Mouse (Mus musculus) neural tube, embryonic 13.5 days (tissue): ENCODE measurements at regions not wholly inside any gene's neighbourhood (a gene's known extent, or its start where the extent isn't known, plus 50 kb on each side); places are given as distances from the start of the nearest gene placed in this dataset.

Experiments used
- ATAC-seq: fragments of 200-750 bp; cut with Nextera tagmentation; 2 replicates; pipeline ENCODE4 v1.8.0; 2017; ENCODE audit warnings: low read depth, mild to moderate bottlenecking, moderate TSS enrichment, moderate library complexity
- H3K27ac ChIP-seq: fragments of 300-500 bp; sonication (generic); replicated peaks from 2 replicates; pipeline ENCODE4 v1.5.1; 2015; ENCODE audit warnings: moderate library complexity, mild to moderate bottlenecking, inconsistent platforms
- H3K27me3 ChIP-seq: fragments of 300-500 bp; sonication (generic); 2 replicates; pipeline ENCODE4 v1.6.1; 2015; ENCODE audit warnings: mild to moderate bottlenecking, inconsistent platforms
- H3K36me3 ChIP-seq: fragments of 300-500 bp; sonication (generic); 2 replicates; pipeline ENCODE4 v1.6.1; 2015; ENCODE audit warnings: mild to moderate bottlenecking, inconsistent platforms
- H3K4me1 ChIP-seq: fragments of 300-500 bp; sonication (generic); replicated peaks from 2 replicates; pipeline ENCODE4 v1.6.1; 2015; ENCODE audit warnings: inconsistent platforms
- H3K4me2 ChIP-seq: fragments of 300-500 bp; sonication (generic); 2 replicates; pipeline ENCODE4 v1.6.1; 2015; ENCODE audit warnings: inconsistent platforms, mild to moderate bottlenecking, moderate library complexity
- H3K4me3 ChIP-seq: fragments of 300-500 bp; sonication (generic); 2 replicates; pipeline ENCODE4 v1.5.1; 2015; ENCODE audit warnings: mild to moderate bottlenecking, inconsistent platforms
- H3K9ac ChIP-seq: fragments of 300-500 bp; sonication (generic); 2 replicates; pipeline ENCODE4 v1.6.1; 2015; ENCODE audit warnings: moderate library complexity, mild to moderate bottlenecking, inconsistent platforms
- H3K9me3 ChIP-seq: fragments of 300-500 bp; sonication (generic); 2 replicates; pipeline ENCODE4 v1.6.1; 2016; ENCODE audit warnings: inconsistent platforms
- WGBS: fragments of 180-500 bp; shearing (Covaris S2); methylation state at CpG from one replicate; pipeline ENCODE4 v1.1.7; 2015; 5-methylcytosine and 5-hydroxymethylcytosine counted together

DNA sequence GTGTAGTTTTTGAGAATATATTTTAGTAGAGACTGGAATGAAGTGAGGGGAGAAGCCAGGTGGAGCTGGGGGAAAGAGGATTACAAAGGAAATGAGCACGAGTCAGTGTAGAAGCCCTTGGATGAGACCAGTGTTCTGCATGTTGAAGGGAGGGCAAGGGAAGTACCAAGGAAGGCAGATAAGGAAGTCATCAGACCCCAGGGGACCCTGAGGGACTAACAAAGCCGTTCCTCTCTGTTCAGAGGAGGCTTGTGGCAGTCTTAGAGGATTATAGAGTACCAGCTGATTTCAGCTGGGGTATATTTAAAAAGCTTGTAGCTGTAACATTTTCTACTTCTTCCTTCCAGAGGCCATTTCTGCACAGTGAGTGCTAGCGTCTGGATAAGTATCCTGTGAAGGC, 56.7 kb upstream of the Igsf9b start:
- 42% methylated on average over 3 of the region's 3 CpGs for WGBS

DNA sequence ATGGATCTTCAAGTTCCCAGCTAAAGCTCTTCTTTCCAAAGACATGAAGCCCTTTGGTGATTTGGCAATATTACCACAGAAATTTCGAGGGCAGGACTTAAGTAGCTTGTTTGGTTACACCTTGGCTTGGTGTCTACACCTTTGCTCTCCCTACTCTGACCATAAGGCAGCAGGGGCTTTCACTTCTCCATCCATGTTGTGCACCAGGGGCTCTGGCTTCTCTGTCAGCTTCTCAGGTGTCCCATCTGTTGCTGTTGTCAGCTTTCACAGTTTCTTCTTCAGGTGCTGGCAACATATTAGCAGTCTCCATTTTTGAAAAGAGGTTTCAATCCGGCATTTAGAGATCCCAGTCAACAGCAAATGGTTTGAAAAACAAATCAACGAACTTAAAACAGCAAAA, 58.1 kb upstream of the Igsf9b start:
- no peaks in the 10 kb centered on the region for H3K4me1 ChIP-seq
- H3K4me2 ChIP-seq: no peak overlapping the region
- 75% methylated on average over 3 of the region's 3 CpGs for WGBS
- H3K27me3 ChIP-seq: no peaks in the 10 kb centered on the region
- H3K4me3 ChIP-seq: no peak overlapping the region
- no peak overlapping the region for H3K9ac ChIP-seq
- no peak overlapping the region for H3K27ac ChIP-seq
- no peak for ATAC-seq
- no peaks in the 10 kb centered on the region for H3K9me3 ChIP-seq
- H3K36me3 ChIP-seq: no peaks in the 10 kb centered on the region

More for the DNA sequence above, 56.7 kb upstream of the Igsf9b start:
- Histone ChIP-seq H3K4me3 (no peak overlapping the region), H3K27me3 (no peaks in the 10 kb centered on the region), H3K4me2 (no peak overlapping the region), H3K36me3 (no peaks in the 10 kb centered on the region), H3K9ac (no peak overlapping the region), H3K9me3 (no peaks in the 10 kb centered on the region), H3K27ac (no peak overlapping the region), H3K4me1 (no peaks in the 10 kb centered on the region)
- ATAC-seq: no peak

DNA sequence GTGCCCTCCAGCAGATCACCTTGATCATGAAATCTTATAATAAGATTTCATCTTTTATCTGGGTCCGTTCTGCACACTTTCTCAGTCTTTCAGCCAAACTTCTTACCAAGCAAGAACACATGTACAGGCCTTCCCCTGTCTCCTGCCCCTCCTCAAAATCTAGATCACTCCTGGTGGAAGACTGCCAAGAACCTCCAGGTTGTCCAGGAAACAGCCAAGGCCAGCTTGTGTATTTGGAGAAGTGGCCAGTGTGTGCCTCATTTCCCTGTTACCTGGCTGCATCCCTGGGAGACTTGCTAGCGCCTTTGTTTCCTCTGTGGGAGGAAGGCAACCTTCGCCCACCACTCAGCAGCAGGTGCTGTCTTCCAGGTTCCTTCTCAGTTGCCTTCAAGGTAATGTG, 58.5 kb upstream of the Igsf9b start:
- H3K27me3 ChIP-seq: no peaks in the 10 kb centered on the region
- no peaks in the 10 kb centered on the region for H3K4me1 ChIP-seq
- no peak overlapping the region for H3K9ac ChIP-seq
- H3K36me3 ChIP-seq: no peaks in the 10 kb centered on the region
- no peak for ATAC-seq
- 91% methylated on average over 3 of the region's 3 CpGs for WGBS
- H3K9me3 ChIP-seq: no peaks in the 10 kb centered on the region
- H3K4me2 ChIP-seq: no peak overlapping the region
- H3K4me3 ChIP-seq: no peak overlapping the region
- no peak overlapping the region for H3K27ac ChIP-seq

DNA sequence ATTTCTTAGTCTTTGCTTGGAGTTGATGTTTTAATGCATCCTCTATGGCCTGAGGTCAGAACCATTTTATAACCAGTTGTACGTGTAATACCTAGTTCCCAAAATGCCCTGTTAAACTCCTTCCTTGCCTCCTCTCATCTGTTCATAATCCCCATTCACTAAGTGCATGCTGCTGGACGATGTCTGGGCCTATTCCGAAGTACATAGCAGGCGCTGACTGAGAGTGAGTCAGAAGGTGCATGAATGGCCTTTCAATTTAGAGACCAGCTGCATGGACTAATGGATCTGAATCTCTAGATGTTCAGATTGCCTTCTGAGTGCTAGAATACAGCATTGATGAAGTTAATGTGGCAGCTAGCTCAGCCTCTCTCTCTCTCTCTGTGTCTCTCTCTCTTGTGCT, 66.3 kb upstream of the Igsf9b start:
- Histone ChIP-seq H3K4me1 (no peaks in the 10 kb centered on the region), H3K9me3 (no peaks in the 10 kb centered on the region), H3K36me3 (no peaks in the 10 kb centered on the region), H3K4me2 (no peak overlapping the region), H3K9ac (no peak overlapping the region), H3K27ac (no peak overlapping the region), H3K4me3 (no peak overlapping the region), H3K27me3 (no peaks in the 10 kb centered on the region)
- no peak for ATAC-seq
- 48% methylated on average over 4 of the region's 4 CpGs for WGBS

DNA sequence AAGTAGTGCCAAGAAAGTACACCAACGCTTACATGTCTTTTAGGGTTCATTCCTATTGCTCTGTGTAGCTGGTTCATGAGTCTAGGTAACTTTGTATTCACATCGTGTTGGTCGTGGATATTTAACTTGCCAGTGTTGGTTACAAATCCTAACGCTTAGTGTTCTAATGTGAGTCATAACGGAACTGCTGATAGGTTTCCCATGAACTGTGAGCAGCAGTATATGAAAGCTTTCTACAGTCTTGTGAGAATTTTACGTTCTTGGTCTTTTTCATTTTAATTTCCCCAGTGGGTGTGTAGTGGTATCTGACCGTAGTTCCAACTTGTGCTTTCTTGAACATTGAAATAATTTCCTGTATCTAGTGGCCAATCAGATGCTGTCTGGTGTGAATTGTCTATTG, 71.5 kb upstream of the Igsf9b start:
- no peak for ATAC-seq
- H3K9ac ChIP-seq: no peak overlapping the region
- no peaks in the 10 kb centered on the region for H3K36me3 ChIP-seq
- no peak overlapping the region for H3K4me2 ChIP-seq
- no peak overlapping the region for H3K27ac ChIP-seq
- WGBS: 90% methylated on average over 7 of the region's 7 CpGs
- no peaks in the 10 kb centered on the region for H3K4me1 ChIP-seq
- H3K9me3 ChIP-seq: no peaks in the 10 kb centered on the region
- no peaks in the 10 kb centered on the region for H3K27me3 ChIP-seq
- no peak overlapping the region for H3K4me3 ChIP-seq

DNA sequence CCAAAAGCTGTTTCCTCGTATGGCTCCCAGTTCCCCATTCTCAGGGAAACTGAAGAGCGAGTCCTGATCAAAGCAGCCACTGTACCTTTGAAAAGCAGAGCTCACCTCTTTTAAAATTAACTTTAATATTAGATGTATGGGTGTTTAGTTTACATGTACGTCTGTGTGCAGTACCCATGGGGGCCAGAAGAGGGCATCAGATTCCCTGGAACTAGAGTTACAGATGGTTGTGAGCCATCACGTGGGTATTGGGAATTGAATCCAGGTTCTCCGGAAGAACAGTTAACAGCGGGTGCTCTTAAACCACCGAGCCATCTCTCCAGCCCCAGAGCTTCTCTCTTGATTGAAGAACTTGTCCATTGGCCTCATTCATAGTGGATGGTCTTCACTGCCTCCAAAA, 66.0 kb upstream of the Jam3 start:
- Histone ChIP-seq H3K27ac (no peak overlapping the region), H3K4me2 (no peak overlapping the region), H3K27me3 (no peaks in the 10 kb centered on the region), H3K36me3 (no peaks in the 10 kb centered on the region), H3K9me3 (no peaks in the 10 kb centered on the region), H3K4me1 (no peaks in the 10 kb centered on the region), H3K9ac (no peak overlapping the region), H3K4me3 (no peak overlapping the region)
- WGBS: 84% methylated on average over 7 of the region's 7 CpGs
- no peak for ATAC-seq

DNA sequence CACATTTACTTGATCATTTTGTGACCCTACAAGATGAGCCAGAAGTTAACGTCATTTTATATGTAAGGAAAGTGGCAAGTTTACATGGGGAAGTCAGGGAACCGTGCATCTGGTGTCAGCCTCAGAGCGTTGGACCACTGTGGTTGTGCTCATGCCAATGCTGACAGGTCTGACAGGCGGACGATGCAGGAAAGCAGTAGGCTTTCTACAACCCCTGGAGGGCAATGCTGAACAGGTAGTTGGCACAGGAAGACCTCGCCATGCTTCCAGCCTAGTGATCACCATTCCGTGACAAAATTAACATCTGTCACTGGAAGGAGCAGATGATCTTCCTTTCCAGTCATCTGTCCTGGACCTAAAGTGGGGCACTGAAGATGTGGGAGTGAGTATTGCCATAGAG, 60.8 kb upstream of the Jam3 start:
- no peak overlapping the region for H3K4me3 ChIP-seq
- no peak overlapping the region for H3K4me2 ChIP-seq
- H3K9me3 ChIP-seq: no peaks in the 10 kb centered on the region
- WGBS: 91% methylated on average over 7 of the region's 7 CpGs
- no peaks in the 10 kb centered on the region for H3K36me3 ChIP-seq
- H3K4me1 ChIP-seq: no peaks in the 10 kb centered on the region
- ATAC-seq: no peak
- H3K27me3 ChIP-seq: peaks cover 2% of the 10 kb centered on the region; the same call in 1 of the 2 replicates
- H3K9ac ChIP-seq: no peak overlapping the region
- H3K27ac ChIP-seq: no peak overlapping the region

DNA sequence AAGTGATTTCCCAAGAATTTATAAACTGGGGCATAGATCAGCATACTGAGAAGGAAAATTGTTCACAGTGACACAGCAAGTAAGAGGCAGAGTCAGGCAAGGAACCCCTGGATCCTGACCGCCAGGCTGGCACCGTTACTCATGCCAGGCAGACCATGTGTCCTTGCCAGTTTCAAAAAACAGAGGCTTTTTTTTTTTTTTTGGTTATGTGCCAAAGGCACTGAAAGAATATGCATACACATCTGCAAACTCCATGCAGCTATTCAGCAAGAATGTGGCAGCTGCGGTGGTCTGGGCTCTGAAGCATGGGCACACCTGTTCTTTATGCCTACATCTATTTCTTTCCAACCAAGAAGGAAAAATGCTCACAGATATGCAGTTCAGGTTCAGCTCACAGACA, 58.8 kb upstream of the Jam3 start:
- ATAC-seq: no peak
- H3K27me3 ChIP-seq: peaks cover 15% of the 10 kb centered on the region; the same call in 1 of the 2 replicates
- H3K4me3 ChIP-seq: no peak overlapping the region
- H3K36me3 ChIP-seq: no peaks in the 10 kb centered on the region
- H3K4me2 ChIP-seq: no peak overlapping the region
- no peak overlapping the region for H3K9ac ChIP-seq
- no peaks in the 10 kb centered on the region for H3K4me1 ChIP-seq
- H3K27ac ChIP-seq: no peak overlapping the region
- 66% methylated on average over 3 of the region's 3 CpGs for WGBS
- no peaks in the 10 kb centered on the region for H3K9me3 ChIP-seq

DNA sequence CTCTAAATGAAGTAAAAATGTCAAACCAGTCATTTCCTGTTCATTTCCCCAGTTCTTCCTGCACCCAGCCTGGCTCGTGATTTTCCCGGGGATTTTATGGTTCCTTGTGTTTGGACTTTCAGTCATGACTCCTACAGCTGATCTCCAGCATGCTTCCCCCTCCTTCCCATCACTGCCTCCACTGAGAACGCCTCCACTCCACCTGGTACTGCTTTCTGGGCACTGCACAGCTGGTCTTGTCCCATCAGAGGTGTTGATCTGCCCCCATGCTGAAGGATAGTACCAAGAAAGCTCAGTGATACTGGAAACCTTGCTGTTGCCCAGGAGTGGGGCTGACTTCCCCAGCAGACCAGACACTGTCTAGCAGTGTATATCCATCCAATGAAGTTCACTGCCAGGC, 53.6 kb upstream of the Jam3 start:
- ATAC-seq: no peak
- peaks cover 11% of the 10 kb centered on the region for H3K4me1 ChIP-seq
- no peaks in the 10 kb centered on the region for H3K36me3 ChIP-seq
- no peak overlapping the region for H3K4me3 ChIP-seq
- no peak overlapping the region for H3K27ac ChIP-seq
- no peaks in the 10 kb centered on the region for H3K9me3 ChIP-seq
- H3K4me2 ChIP-seq: no peak overlapping the region
- H3K9ac ChIP-seq: no peak overlapping the region
- 75% methylated on average over 3 of the region's 3 CpGs for WGBS
- peaks cover 55% of the 10 kb centered on the region for H3K27me3 ChIP-seq
